Mouse (Mus musculus): ENCODE data around the gene Slc24a3. TPM values are rescaled to one million over a fixed set of nuclear protein-coding genes. Genes with fewer than 3 reads are reported as not detected.

The Slc24a3 gene
- total RNA-seq, 2 experiments from 2014 or later, result 93.2 to 98.8 TPM

DNA sequence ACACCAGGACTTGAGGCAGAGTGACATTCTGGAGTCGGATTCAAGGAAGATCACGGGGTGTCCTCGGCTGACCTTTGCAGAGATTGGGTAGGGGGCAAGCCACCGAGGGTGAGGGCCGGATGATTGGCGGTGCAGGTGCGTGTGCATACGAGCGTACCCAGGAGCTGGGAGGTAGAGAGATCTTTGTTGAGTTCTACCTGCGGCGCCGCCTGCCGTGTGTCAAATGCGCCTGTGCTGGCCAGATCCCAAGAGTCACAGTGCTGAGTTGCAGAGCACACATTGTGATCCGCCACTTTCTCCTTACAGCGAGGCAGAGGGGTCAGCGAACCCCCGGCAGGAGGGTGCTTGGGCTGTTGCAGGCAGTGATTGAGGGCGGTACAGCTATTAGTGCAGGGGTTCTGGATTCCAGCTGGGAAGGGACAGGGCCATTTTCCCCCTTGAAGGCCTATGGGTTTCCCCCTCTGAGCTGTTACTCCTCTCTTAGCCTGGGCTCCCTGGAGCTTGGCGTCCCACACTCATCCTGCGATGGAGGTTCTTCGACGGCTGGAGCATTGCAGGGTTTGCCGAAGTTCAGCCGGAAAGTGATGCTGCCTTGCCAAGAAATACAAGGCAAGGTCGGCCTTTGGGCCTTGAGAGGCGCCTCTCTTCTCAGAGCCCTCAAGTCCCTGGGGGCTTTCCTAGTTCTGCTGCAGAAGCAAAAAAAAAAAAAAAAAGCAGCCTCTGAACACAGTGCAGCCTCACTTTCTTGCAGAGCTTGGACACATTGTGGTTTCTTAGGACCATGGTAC lies 508.4 kb downstream of the Slc24a3 start:
- peak; percentile 8 to 17 for DNase-seq (ENCODE audit: low spot score in 2 of 2)

DNA sequence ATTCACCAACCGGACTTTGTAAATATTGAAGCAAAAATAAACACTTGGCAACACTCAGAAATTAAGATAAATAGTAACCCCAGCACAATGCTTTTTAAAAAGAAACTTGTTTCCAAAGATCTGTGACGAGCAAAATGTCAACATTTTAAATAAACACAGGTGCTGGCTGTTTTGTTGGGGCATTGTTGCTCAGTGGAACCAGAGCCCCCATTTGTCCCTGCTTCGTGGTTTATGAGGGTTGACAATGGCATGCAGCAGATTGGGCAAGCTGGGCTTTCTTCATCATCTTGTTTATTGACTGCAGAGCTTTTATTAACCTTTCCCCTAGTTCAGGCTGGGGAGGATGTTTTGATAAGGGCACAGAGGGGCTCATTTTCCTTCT lies 509.0 kb downstream of the Slc24a3 start:
- no peak for DNase-seq (ENCODE audit: low spot score in 2 of 2)

DNA sequence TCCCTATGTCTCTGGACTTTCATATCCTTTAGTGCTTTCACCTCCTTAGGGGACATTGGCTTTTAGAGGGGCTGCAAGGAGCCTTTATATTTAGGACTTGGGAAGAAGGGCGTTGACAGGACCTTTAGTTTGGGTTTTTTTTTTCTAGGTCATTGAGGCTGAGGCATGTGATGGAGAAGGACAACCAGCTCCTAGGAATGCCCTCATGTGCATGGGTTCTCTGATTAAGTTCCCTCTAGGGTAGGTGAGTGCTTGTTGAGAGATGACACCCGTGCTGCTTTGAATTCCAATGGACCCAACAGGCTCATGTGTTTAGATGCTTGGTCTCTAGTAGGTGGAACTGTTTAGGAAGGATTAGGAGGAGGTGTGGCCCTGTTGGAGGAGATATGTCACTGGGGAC lies 509.4 kb downstream of the Slc24a3 start:
- no peak for DNase-seq (ENCODE audit: low spot score in 2 of 2)

DNA sequence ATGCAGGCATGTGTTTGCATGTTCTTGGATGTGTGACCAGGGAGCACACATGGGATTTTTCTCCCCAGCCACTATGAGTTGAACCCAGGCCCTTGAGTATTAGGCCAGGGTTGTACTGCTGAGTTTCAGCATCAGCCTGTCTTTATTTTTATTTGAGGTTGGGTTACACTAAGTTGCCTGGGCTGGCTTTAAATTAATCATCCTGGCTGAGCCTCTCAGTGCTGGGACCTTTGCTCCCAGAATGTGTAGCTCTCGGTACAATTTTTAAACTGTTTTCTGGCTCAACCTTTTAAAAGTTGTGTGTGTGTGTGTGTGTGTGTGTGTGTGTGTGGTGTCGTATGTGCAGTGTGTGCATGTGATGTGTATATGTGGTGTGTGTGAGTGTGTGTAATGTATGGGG lies 512.6 kb downstream of the Slc24a3 start:
- no peak for DNase-seq (ENCODE audit: low spot score in 2 of 2)

DNA sequence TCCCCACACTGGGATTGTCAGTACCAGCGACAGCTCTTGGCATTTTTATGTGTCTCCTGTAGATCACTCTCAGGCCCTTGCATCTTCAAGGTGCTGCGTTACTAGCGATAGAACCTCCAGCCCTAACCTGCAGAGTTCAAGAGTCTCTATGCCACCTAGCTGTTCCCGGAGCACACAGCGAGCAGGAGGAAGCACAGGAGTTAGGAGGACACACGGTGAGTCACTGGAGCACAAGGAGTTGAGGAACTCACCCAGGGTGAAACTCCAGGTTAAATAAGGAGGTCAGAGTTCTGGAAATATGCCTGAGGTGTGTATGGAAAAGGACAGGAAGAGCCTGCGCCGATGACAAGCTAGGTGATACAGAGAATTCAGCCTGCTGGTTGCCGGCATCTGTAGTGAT lies 513.2 kb downstream of the Slc24a3 start:
- no peak for DNase-seq (ENCODE audit: low spot score in 2 of 2)

DNA sequence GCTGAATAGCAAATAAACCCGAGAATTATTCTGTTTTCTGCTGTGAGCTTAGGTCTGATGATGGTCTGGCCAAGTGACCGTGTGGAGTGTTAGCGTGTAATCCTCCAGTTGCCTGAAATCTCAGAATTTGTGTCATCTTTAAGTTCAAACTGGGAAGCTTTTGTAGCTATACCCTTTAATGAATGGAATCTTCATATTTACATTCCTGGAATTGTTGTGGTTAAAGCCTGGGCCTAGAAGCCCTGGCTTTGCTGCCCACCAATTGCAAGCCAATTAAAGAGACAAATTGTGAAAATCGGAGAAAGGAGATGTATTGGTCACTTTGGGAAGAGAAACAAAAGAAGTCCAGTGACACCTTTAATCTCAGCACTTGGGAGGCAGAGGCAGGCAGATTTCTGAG lies 514.1 kb downstream of the Slc24a3 start:
- DNase-seq (ENCODE audit: low spot score in 2 of 2), result no peak

DNA sequence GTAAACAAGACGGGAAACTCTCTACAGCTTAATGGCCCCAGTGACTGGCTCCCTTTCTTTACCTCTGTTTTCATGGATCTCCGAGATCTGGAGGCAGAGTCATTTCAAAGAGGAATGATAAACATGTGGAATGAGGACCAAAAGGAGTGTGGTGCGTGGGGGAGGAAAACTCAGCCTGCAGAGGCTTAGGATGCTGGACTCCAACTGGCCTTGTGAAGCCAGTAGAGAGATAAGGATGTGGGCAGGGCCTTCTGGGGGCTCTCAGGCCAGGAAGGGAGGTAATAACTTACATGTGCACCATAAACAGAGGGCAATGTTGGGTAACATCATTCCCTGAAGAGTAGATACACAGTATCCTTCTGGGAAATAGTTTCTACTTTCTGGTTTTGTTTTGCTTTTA lies 515.4 kb downstream of the Slc24a3 start:
- DNase-seq (ENCODE audit: low spot score in 2 of 2), result no peak

DNA sequence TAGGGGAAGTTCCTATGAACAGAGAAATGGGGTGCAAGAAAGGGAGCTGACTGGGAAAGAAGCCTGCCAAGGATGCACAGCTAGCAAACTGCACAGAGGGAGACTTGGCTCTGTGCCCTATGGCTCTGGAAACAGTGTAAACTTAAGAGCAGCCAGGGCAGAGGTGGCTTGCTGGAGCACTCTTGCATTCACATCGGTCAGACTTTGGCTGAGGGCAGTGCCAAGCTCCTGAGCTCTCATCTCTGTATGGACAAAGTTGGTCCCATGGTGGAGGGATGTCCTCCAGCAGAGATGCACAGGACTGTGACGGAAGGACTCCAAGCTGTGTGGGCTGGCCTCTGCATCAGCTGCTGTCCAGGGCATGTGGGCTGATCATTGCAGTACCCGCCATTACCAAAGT lies 516.0 kb downstream of the Slc24a3 start:
- DNase-seq (ENCODE audit: low spot score in 2 of 2), result peak in 1 of 2 experiments; percentile 25

DNA sequence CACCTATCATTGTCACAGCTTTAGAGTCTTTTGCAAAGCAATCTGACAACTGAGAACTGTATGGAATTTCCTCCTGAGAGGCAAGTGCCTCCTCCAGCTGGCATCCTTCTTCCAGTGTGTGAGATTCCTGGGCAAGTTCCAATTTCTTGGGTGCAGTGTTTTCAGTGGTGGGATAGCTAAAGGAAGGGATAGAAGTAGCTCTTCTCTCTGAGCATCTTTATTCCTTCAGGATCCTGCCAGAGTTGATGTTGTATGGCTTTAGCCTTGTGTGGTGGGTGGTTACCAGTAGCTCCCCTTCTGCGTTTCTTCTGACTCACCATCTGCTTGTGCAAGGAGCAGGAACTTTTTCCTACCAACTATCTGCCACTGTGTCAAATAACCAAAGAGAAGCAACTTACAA lies 516.6 kb downstream of the Slc24a3 start:
- peak; percentile 31 to 51 for DNase-seq (ENCODE audit: low spot score in 2 of 2)

DNA sequence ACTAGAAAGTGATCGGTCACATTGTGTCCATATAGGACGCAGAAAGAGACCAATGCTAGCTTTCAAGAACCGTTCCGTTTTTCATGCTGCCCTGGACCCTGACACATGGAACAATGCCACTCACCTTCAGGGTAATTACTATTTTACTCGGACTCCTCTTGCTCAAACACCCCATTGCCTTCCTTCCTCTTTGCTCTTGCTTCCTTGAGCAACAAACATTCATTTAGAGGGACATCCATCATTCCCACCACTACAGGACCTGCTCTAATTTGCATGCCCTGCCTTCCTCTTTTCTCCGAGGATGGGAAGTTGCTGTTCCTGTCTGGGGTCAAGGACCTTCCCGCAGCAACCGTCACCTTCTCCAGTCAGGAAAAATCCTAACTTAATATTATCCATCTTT lies 517.3 kb downstream of the Slc24a3 start:
- DNase-seq (ENCODE audit: low spot score in 2 of 2), result no peak

DNA sequence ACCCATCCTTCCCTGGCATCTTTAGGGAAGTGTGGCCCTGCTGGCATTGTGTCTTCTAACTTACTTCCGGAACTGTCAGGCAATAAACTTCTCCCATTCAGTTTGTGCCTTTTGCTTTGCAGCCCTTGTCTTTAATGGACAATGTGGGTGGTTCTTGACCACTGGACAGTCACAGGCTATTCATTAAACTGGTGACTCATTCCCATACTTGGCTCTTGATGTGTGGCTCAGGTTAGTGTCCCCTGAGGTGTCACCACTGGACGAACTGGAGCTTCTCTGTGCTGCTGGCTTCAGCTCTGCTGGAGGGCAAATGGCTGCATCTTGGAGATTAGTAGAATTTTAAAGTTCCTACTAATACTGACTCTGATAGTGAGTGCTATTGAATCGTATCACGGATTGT lies 518.5 kb downstream of the Slc24a3 start:
- DNase-seq (ENCODE audit: low spot score in 2 of 2), result no peak

DNA sequence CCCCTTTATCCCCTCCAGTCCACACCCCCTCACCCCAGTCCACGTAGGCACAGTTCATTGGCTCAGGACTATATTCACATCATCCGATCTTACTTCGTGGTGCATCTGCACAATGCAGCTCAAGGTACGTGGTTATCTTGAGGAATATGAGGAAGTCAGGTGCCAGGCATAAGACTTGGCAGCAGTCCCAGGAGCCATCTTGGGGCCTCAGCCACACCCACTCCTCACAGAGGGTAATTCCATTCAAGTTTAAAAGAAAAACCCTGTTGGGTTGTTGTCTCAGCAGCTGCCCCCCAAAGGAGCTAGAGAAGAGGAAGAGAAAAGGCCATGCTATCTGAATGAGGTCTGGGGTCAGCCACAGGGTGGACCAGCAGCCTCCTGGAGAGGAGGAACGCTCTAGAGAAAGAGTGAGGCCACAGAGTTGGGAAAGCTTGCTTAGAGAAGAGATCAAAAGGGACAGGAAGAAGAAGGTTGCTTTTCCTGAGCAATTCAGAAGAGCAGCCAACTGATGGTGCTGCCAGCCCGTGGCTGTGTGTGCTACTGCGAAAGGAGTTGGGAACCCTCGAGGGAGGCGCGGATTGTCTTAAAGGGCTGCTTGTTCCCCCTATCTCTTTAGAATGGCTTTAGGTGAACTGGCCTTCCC lies 523.9 kb downstream of the Slc24a3 start:
- DNase-seq (ENCODE audit: low spot score in 2 of 2), result no peak
